Mouse (Mus musculus) testis, adult 2 months (tissue): Measurements from ENCODE around the gene Adamts15. TPM values are rescaled to one million over a fixed set of nuclear protein-coding genes. Genes with fewer than 3 reads are reported as not detected.

ENCODE experiments used
- H3K27ac ChIP-seq: fragments of 200-500 bp; 2 replicates; pipeline ENCODE4 v1.5.1; 2012; ENCODE audit warnings: low read depth, low read length; ENCODE audit not compliant: control insufficient read depth, insufficient read depth
- H3K27me3 ChIP-seq: fragments of 200-500 bp; 2 replicates; pipeline ENCODE4 v1.6.1; 2012; ENCODE audit warnings: mild to moderate bottlenecking, low read length, moderate library complexity; ENCODE audit not compliant: control insufficient read depth, insufficient read depth
- H3K36me3 ChIP-seq: fragments of 200-500 bp; 2 replicates; pipeline ENCODE4 v1.6.1; 2012; ENCODE audit warnings: mild to moderate bottlenecking, low read length; ENCODE audit not compliant: control insufficient read depth, insufficient read depth
- H3K4me1 ChIP-seq: fragments of 200-500 bp; 2 replicates; pipeline ENCODE4 v1.6.1; 2012; ENCODE audit warnings: low read length; ENCODE audit not compliant: control insufficient read depth, insufficient read depth
- H3K4me3 ChIP-seq: fragments of 200-500 bp; 2 replicates; pipeline ENCODE4 v1.5.1; 2012; ENCODE audit warnings: low read depth, mild to moderate bottlenecking, low read length, moderate library complexity, mixed read lengths; ENCODE audit not compliant: control insufficient read depth
- CTCF ChIP-seq: fragments of 200-500 bp; IDR thresholded peaks from 2 replicates; pipeline ENCODE4 v1.5.1; 2012; ENCODE audit warnings: low read depth, mild to moderate bottlenecking, inconsistent platforms, low read length, moderate library complexity; ENCODE audit not compliant: control insufficient read depth, insufficient read depth, insufficient replicate concordance
- POLR2A ChIP-seq: fragments of 200-500 bp; IDR thresholded peaks from 2 replicates; pipeline ENCODE4 v1.6.1; 2012; ENCODE audit warnings: low read depth, mild to moderate bottlenecking, inconsistent platforms, low read length, moderate library complexity; ENCODE audit not compliant: control insufficient read depth
- polyA plus RNA-seq: library from polyadenylated mRNA; depleted of rRNA; stranded (reverse); fragments of >200 nt; gene quantifications from 2 replicates; pipeline ENCODE4 v1.2.3, GENCODE M21; 2012

The Adamts15 gene
- polyA plus RNA-seq, 1 experiment: 0.58 TPM

- no peak overlapping the region for H3K27ac ChIP-seq
Measured at GRCm38 (mm10) chr9:30912161-30912560, 10.1 kb downstream of the Adamts15 start.

GRCm38 (mm10) chr9:30910491-30910890, 11.8 kb downstream of the Adamts15 start:
- no peak for TF ChIP-seq CTCF
- TF ChIP-seq POLR2A: no peak
- no peaks in the 10 kb centered on the region for H3K4me1 ChIP-seq
- no peak overlapping the region for H3K27ac ChIP-seq
- no peaks in the 10 kb centered on the region for H3K27me3 ChIP-seq
- no peaks in the 10 kb centered on the region for H3K36me3 ChIP-seq
- H3K4me3 ChIP-seq: no peak overlapping the region

More at GRCm38 (mm10) chr9:30912161-30912560, 10.1 kb downstream of the Adamts15 start:
- Histone ChIP-seq H3K27me3 (no peaks in the 10 kb centered on the region), H3K4me3 (no peak overlapping the region), H3K4me1 (no peaks in the 10 kb centered on the region), H3K36me3 (no peaks in the 10 kb centered on the region)
- TF ChIP-seq CTCF: no peak
- TF ChIP-seq POLR2A: no peak

- H3K4me3 ChIP-seq: no peak overlapping the region
- no peaks in the 10 kb centered on the region for H3K27me3 ChIP-seq
- H3K4me1 ChIP-seq: no peaks in the 10 kb centered on the region
- H3K36me3 ChIP-seq: no peaks in the 10 kb centered on the region
- H3K27ac ChIP-seq: no peak overlapping the region
- no peak for TF ChIP-seq POLR2A
- no peak for TF ChIP-seq CTCF
Measured at GRCm38 (mm10) chr9:30908973-30909372, 13.3 kb downstream of the Adamts15 start.

GRCm38 (mm10) chr9:30908296-30908690, 14.0 kb downstream of the Adamts15 start:
- no peaks in the 10 kb centered on the region for H3K36me3 ChIP-seq
- no peaks in the 10 kb centered on the region for H3K27me3 ChIP-seq
- H3K4me3 ChIP-seq: no peak overlapping the region
- H3K27ac ChIP-seq: no peak overlapping the region
- no peaks in the 10 kb centered on the region for H3K4me1 ChIP-seq
- no peak for TF ChIP-seq CTCF
- TF ChIP-seq POLR2A: no peak

GRCm38 (mm10) chr9:30907677-30908295, 14.5 kb downstream of the Adamts15 start:
- no peak overlapping the region for H3K27ac ChIP-seq
- no peaks in the 10 kb centered on the region for H3K27me3 ChIP-seq
- H3K4me1 ChIP-seq: no peaks in the 10 kb centered on the region
- no peaks in the 10 kb centered on the region for H3K36me3 ChIP-seq
- H3K4me3 ChIP-seq: no peak overlapping the region
- TF ChIP-seq POLR2A (no peak), CTCF (no peak)

GRCm38 (mm10) chr9:30906426-30906825, 15.8 kb downstream of the Adamts15 start:
- no peak overlapping the region for H3K4me3 ChIP-seq
- no peaks in the 10 kb centered on the region for H3K4me1 ChIP-seq
- no peak for TF ChIP-seq CTCF
- no peak for TF ChIP-seq POLR2A
- no peak overlapping the region for H3K27ac ChIP-seq
- H3K27me3 ChIP-seq: no peaks in the 10 kb centered on the region
- H3K36me3 ChIP-seq: no peaks in the 10 kb centered on the region

GRCm38 (mm10) chr9:30905861-30906260, 16.4 kb downstream of the Adamts15 start:
- H3K4me3 ChIP-seq: no peak overlapping the region
- H3K36me3 ChIP-seq: no peaks in the 10 kb centered on the region
- H3K4me1 ChIP-seq: no peaks in the 10 kb centered on the region
- no peak overlapping the region for H3K27ac ChIP-seq
- no peaks in the 10 kb centered on the region for H3K27me3 ChIP-seq
- no peak for TF ChIP-seq POLR2A
- TF ChIP-seq CTCF: no peak
